Mouse (Mus musculus) ES-E14 (cell line): ENCODE data around the gene Nomo1. TPM values are rescaled to one million over a fixed set of nuclear protein-coding genes. Genes with fewer than 3 reads are reported as not detected.

Experiments
- DNase-seq: peaks from one replicate; pipeline ENCODE4 v3.0.0-alpha.2; 2013; ENCODE audit warnings: low read depth, low spot score
- H3K27ac ChIP-seq: 2 replicates; pipeline ENCODE4 v1.5.1; 2012; ENCODE audit warnings: low read depth, mild to moderate bottlenecking, low read length, moderate library complexity, mixed read lengths; ENCODE audit not compliant: poor library complexity, insufficient read depth, severe bottlenecking
- H3K36me3 ChIP-seq: 2 replicates; pipeline ENCODE4 v1.6.1; 2012; ENCODE audit warnings: mild to moderate bottlenecking, low read length, moderate library complexity, mixed read lengths; ENCODE audit not compliant: control insufficient read depth, poor library complexity, insufficient read depth, severe bottlenecking
- H3K4me1 ChIP-seq, 2 experiments: fragments of 150-350 bp in 1 of 2; sonication (generic) in 1 of 2; 2 replicates each; pipeline ENCODE4 v1.6.1; 2012; ENCODE audit warnings: low read length in 2 of 2, mild to moderate bottlenecking in 1 of 2, mixed read lengths in 1 of 2; ENCODE audit not compliant: control insufficient read depth in 2 of 2, insufficient read depth in 2 of 2, poor library complexity in 1 of 2
- H3K4me3 ChIP-seq, 2 experiments: fragments of 150-350 bp in 1 of 2; sonication (generic) in 1 of 2; 2 replicates each; pipeline ENCODE4 v1.5.1; 2012; ENCODE audit warnings: low read length in 2 of 2, low read depth in 1 of 2, mild to moderate bottlenecking in 1 of 2, mixed read lengths in 1 of 2; ENCODE audit not compliant: insufficient read depth in 1 of 2, poor library complexity in 1 of 2, severe bottlenecking in 1 of 2
- H3K9ac ChIP-seq: 2 replicates; pipeline ENCODE4 v1.6.1; 2012; ENCODE audit warnings: low read depth, mild to moderate bottlenecking, low read length, mixed read lengths; ENCODE audit not compliant: poor library complexity, insufficient read depth, severe bottlenecking
- H3K9me3 ChIP-seq: fragments of 150-350 bp; sonication (generic); 2 replicates; pipeline ENCODE4 v1.6.1; 2012; ENCODE audit warnings: low read depth, mild to moderate bottlenecking, low read length; ENCODE audit not compliant: control insufficient read depth, insufficient read depth
- CHD2 ChIP-seq: IDR thresholded peaks from 2 replicates; pipeline ENCODE4 v1.6.1; 2014; ENCODE audit warnings: mild to moderate bottlenecking, low read depth, low read length, inconsistent platforms
- HCFC1 ChIP-seq: IDR thresholded peaks from 2 replicates; pipeline ENCODE4 v1.6.1; 2012; ENCODE audit warnings: low read length, inconsistent platforms, borderline replicate concordance; ENCODE audit not compliant: insufficient read depth
- MAFK ChIP-seq: IDR thresholded peaks from 2 replicates; pipeline ENCODE4 v1.6.1; 2014; ENCODE audit warnings: mild to moderate bottlenecking, low read depth, low read length, inconsistent platforms; ENCODE audit not compliant: insufficient read depth
- ZC3H11A ChIP-seq: IDR thresholded peaks from 2 replicates; pipeline ENCODE4 v1.6.1; 2012; ENCODE audit warnings: low read depth, mild to moderate bottlenecking, inconsistent platforms, low read length, borderline replicate concordance
- ZNF384 ChIP-seq: IDR thresholded peaks from 2 replicates; pipeline ENCODE4 v1.6.1; 2012; ENCODE audit warnings: low read depth, low read length, inconsistent platforms
- in situ Hi-C, 2 experiments: fragments of 600-800 bp; cut with MboI; formaldehyde crosslinking; loops; one replicate each; pipeline ENCODE4 v1.15.1; 2025; ENCODE audit warnings: low sequenced_read_pairs in 2 of 2, inconsistent platforms in 1 of 2; ENCODE audit not compliant: unreplicated experiment in 2 of 2
- total RNA-seq: library from RNA; depleted of rRNA; stranded (reverse); fragments of 300-350 nt; gene quantifications from 2 replicates; pipeline ENCODE4 v1.2.3, GENCODE M21; 2012

The Nomo1 gene
- total RNA-seq, 1 experiment, result 173 TPM

GRCm38 (mm10) chr7:46058882-46059281 lies 25.4 kb downstream of the Nomo1 start:
- Histone ChIP-seq H3K4me3 (no peak overlapping the region), H3K36me3 (peaks cover 58% of the 10 kb centered on the region), H3K4me1 (no peaks in the 10 kb centered on the region), H3K9me3 (no peaks in the 10 kb centered on the region), H3K27ac (no peak overlapping the region), H3K9ac (no peak overlapping the region)
- DNase-seq, result no peak
- in situ Hi-C loops, result no loop called here
- TF ChIP-seq HCFC1 (no peak), ZC3H11A (no peak), CHD2 (no peak), MAFK (no peak), ZNF384 (no peak)

- Histone ChIP-seq H3K9me3 (no peaks in the 10 kb centered on the region), H3K27ac (no peak overlapping the region), H3K4me1 (no peaks in the 10 kb centered on the region), H3K4me3 (no peak overlapping the region), H3K36me3 (peaks cover 54% of the 10 kb centered on the region), H3K9ac (no peak overlapping the region)
- in situ Hi-C loops, result no loop called here
- TF ChIP-seq ZNF384 (no peak), CHD2 (no peak), MAFK (no peak), HCFC1 (no peak), ZC3H11A (no peak)
- no peak for DNase-seq
Observed at GRCm38 (mm10) chr7:46060688-46061087, 27.2 kb downstream of the Nomo1 start.

- Histone ChIP-seq H3K9me3 (no peaks in the 10 kb centered on the region), H3K36me3 (peaks cover 56% of the 10 kb centered on the region), H3K9ac (no peak overlapping the region), H3K27ac (no peak overlapping the region), H3K4me3 (no peak overlapping the region), H3K4me1 (no peaks in the 10 kb centered on the region)
- in situ Hi-C loops, result no loop called here
- DNase-seq, result no peak
- TF ChIP-seq HCFC1, result no peak
- no peak for TF ChIP-seq MAFK
- TF ChIP-seq ZC3H11A, result no peak
Observed at GRCm38 (mm10) chr7:46061614-46062013, 28.1 kb downstream of the Nomo1 start.

- Histone ChIP-seq H3K4me3 (no peak overlapping the region), H3K27ac (no peak overlapping the region), H3K9me3 (no peaks in the 10 kb centered on the region), H3K36me3 (peaks cover 56% of the 10 kb centered on the region), H3K4me1 (no peaks in the 10 kb centered on the region), H3K9ac (no peak overlapping the region)
- DNase-seq, result no peak
- in situ Hi-C loops, result no loop called here
- TF ChIP-seq MAFK (no peak), CHD2 (no peak), ZC3H11A (no peak), HCFC1 (no peak), ZNF384 (no peak)
Observed at GRCm38 (mm10) chr7:46063296-46063695, 29.8 kb downstream of the Nomo1 start.

GRCm38 (mm10) chr7:46068831-46069230 lies 35.3 kb downstream of the Nomo1 start:
- peaks cover 60% of the 10 kb centered on the region for H3K36me3 ChIP-seq
- TF ChIP-seq MAFK, result no peak
- TF ChIP-seq ZNF384, result no peak
- TF ChIP-seq HCFC1, result no peak
- no peak for TF ChIP-seq CHD2
- no peak for TF ChIP-seq ZC3H11A
- H3K4me1 ChIP-seq, result no peaks in the 10 kb centered on the region
- no peak overlapping the region for H3K9ac ChIP-seq
- no peak overlapping the region for H3K4me3 ChIP-seq
- in situ Hi-C loops, result no loop called here
- DNase-seq, result no peak
- H3K9me3 ChIP-seq, result no peaks in the 10 kb centered on the region
- no peak overlapping the region for H3K27ac ChIP-seq
